Mouse (Mus musculus) thymus, postnatal 14 days (tissue): ENCODE data around the gene Apbb1ip.

Experiments
- DNase-seq: peaks from one replicate; pipeline ENCODE4 v3.0.0; 2021

Apbb1ip gene

GRCm38 (mm10) chr2:22773549-22774180 lies at the start of gene Apbb1ip:
Apbb1ip (plus strand) TSS chr2:22774094.
- DNase-seq = peak; percentile 68

- no peak for DNase-seq
Measured at GRCm38 (mm10) chr2:22727113-22727512, 46.8 kb upstream of the Apbb1ip start.

DNA sequence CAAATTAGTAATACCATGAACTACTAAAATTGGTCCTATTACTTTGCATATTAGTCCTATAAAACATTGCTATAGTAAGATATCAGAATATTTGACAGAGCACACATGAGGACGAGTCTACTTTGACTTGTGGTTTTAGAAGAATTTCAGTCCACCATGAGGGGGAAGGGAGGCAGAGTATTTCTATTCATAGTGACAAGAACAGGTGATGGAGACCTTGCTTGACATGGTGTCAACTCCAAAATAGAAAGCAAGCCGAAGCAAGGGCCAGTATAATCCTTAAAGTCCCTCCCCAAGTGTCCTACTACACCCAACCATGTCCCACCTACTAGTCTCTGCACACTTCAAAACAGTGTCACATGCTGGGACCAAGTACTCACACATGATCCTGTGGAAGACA lies 37.8 kb upstream of the Apbb1ip start:
- no peak for DNase-seq

- DNase-seq = no peak
Measured at GRCm38 (mm10) chr2:22739369-22739768, 34.5 kb upstream of the Apbb1ip start.

GRCm38 (mm10) chr2:22740441-22740840 lies 33.5 kb upstream of the Apbb1ip start:
- no peak for DNase-seq

GRCm38 (mm10) chr2:22741222-22741621 lies 32.7 kb upstream of the Apbb1ip start:
- no peak for DNase-seq

- DNase-seq = peak; percentile 78
Measured at GRCm38 (mm10) chr2:22744121-22744761, 29.7 kb upstream of the Apbb1ip start.

DNA sequence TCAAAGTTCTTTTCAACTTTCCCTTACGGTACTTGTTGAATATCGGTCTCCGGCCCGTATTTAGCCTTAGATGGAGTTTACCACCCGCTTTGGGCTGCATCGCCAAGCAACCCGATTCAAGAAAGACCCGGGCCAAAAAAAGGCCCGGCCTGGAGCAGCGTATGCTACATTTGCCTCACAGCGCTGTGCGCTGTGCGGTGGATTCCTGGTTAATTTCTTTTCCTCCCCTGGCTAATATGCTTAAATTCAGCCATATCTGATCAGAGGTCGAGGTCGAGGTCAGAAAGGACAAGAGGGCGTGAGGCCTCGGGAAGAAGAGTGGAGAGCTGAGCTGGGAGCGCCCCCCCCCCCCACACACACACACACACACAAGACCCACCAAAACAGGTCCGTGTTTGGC lies 29.0 kb upstream of the Apbb1ip start:
- no peak for DNase-seq

DNA sequence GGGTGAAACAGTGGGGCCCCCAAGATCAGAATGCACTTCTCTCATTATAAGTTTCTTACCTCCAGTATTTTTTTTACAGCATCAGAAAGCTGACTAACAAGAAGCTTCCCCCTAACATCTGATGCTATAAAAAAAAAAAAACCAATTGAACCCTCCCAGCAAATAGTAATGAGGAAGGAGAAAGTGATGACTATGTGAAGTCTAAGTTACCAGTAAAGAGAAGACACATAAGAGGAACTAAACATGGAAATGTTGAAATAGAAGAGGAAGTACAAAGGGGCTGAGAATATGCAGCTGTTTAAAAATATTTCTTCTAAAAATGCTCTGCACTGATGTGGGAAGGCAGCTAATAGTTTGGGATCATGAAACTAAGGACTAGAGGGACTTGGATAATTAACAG lies 27.1 kb upstream of the Apbb1ip start:
- DNase-seq = no peak

GRCm38 (mm10) chr2:22747941-22748340 lies 26.0 kb upstream of the Apbb1ip start:
- DNase-seq = no peak

DNA sequence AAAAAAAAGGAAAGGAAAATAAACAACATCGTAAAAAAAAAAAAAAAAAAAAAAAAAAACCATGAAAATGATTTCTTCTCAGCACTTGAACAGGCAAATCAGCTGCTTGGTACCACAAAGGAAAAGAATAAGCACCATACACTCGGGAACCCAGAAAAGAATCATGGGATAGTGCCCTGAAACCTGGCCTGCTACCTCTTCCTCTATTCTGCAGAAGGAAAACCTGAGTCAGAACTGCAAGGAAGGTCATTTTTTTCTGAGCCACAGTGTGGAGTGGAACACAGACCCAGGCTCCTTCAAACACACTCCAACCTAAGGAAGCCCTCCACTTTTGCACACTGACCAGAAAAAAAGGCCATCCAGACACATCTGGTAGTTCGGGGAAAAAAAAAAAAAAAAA lies 24.1 kb upstream of the Apbb1ip start:
- DNase-seq = no peak

DNA sequence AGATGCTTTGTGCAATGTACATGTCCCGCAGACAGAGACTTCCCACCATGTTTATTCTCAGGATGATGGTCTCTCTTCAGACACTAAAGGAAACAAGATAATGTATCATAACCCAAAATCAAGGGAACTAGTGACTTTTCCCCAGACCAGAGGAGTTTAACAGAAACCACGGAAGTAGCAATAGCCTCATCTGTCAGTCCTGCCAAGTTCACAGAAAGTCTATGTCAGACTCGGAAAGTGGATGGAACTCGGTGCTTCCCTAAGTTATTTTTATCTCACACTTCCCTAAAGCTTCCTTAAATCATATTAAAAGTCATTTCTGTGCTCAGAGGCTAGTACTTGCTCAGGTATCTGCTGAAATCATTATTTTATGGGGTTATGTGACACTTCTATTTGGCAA lies 21.4 kb upstream of the Apbb1ip start:
- DNase-seq = no peak

DNA sequence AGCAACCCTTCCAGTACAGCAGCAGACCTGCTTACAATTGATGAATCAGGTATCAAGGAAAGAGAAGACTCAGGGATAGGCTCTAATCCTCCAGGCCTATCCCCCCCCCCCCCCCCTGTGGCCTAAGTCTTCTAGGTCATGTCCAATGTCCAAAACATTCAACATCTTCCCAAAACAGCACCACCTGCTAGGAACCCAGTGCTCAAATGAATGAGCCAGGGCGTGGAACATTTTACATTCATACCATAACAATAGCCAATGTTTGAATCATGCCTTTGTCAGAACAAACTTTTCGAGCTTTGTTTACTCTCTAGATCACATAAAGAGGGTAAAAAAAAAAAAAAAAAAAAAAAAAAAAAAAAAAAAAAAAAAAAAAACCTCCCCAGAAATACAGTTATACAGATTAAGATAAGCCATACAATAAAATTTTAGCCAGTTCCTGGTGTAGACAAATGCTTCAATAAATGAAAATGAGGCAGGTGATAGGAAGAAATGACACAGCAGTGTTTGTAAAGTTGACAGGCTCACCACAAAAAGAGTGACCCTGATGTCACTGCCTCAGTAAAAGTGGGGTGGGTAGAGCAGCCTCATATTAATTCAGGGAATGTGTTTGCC lies 20.3 kb upstream of the Apbb1ip start:
- DNase-seq = no peak

GRCm38 (mm10) chr2:22754222-22754824 lies 19.6 kb upstream of the Apbb1ip start:
- DNase-seq = no peak

GRCm38 (mm10) chr2:22755561-22755960 lies 18.3 kb upstream of the Apbb1ip start:
- no peak for DNase-seq

- peak; percentile 83 for DNase-seq
Measured at GRCm38 (mm10) chr2:22758310-22758972, 15.5 kb upstream of the Apbb1ip start.

GRCm38 (mm10) chr2:22760452-22760851 lies 13.4 kb upstream of the Apbb1ip start:
- DNase-seq = no peak

DNA sequence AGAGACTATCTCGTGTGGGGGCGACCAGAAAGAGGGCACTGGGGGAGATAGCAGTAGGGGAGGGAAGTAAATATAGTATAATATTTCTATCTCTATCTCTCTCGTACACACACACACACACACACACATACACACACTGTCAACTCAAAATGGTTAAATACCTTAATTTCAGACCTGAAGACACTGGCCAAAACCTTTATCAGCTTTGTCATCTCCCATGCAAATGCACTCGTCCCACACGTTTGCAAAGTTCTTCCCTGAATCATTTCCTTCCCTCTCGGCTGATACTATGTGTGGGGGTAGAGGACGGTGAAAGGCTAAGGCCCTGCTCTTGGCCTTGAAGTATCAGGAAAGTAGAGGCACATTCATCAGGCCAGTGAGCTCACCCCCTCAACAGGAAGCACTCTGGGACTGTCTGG lies 12.8 kb upstream of the Apbb1ip start:
- no peak for DNase-seq

- DNase-seq = no peak
Measured at GRCm38 (mm10) chr2:22764774-22765387, 9.0 kb upstream of the Apbb1ip start.

GRCm38 (mm10) chr2:22771311-22771710 lies 2.6 kb upstream of the Apbb1ip start:
- DNase-seq = no peak

DNA sequence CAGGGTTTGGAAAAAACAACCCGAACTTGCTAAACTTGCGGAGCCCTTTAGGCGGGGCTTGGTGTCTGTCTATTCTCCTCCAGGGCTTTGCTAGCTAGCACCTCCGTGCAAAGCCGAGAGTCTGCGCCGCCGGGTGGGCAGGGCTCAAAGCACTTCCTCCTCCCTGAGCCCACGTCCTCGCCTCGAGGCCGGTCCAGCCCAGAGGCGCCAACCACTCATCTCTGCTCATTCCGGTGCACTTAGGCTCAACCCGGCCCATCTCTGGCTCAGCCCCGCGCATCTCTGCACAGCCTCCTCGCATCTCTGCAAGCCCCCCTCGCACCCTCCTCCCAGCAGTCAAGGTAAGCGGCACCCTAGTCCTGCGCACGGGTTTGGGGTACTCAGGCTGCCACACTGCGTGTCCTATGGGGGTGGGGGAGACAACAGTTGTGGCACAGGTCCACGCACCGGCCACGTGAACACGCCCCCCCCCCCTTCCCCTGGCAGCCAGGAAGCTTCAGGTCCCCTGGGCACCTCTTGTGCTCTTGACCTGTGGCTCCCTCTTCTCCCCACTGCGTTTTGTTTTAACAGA lies 372 bp downstream of the Apbb1ip start:
- peak; percentile 90 for DNase-seq

- peak; percentile 47 for DNase-seq
Measured at GRCm38 (mm10) chr2:22775213-22775612, 1.3 kb downstream of the Apbb1ip start.

DNA sequence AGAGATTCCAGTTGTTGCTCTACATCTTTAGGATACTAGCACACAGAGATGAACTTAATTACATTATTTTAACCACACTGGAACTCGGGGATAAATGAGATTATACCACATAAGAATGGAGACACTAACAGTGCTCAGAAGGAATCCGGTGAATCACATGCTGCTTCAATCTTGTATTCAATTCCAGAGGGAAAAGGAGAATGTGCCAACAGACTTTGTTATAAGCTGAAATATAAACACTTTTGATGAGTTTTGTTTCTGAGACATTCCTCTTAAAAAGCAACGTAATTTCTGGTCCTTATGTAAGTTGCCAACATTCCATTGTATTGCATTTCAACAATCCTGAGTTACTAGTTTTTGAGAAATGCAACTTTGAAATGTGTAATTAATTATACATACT lies 1.8 kb downstream of the Apbb1ip start:
- DNase-seq = no peak
